Mouse (Mus musculus) heart, postnatal 0 days (tissue): ENCODE results near the gene Snrnp40. TPM values are rescaled to one million over a fixed set of nuclear protein-coding genes. Genes with fewer than 3 reads are reported as not detected.

Experiments
- ATAC-seq: fragments of 200-750 bp; cut with Nextera tagmentation; 2 replicates; pipeline ENCODE4 v1.8.0; 2017; ENCODE audit warnings: low read depth, moderate number of reproducible peaks, moderate library complexity; ENCODE audit not compliant: insufficient read depth
- DNase-seq: peaks from one replicate; pipeline ENCODE4 v3.0.0-alpha.2; 2016; ENCODE audit warnings: low spot score
- H3K27ac ChIP-seq: fragments of 300-500 bp; sonication (generic); 2 replicates; pipeline ENCODE4 v1.5.1; 2014; ENCODE audit warnings: low read depth, mild to moderate bottlenecking
- H3K27me3 ChIP-seq: fragments of 300-500 bp; sonication (generic); 2 replicates; pipeline ENCODE4 v1.6.1; 2014; ENCODE audit warnings: low read length, mixed read lengths; ENCODE audit not compliant: control insufficient read depth, insufficient read depth
- H3K36me3 ChIP-seq: fragments of 300-500 bp; sonication (generic); replicated peaks from 2 replicates; pipeline ENCODE4 v1.6.1; 2014; ENCODE audit warnings: low read length, mixed read lengths; ENCODE audit not compliant: control insufficient read depth, insufficient read depth
- H3K4me1 ChIP-seq: fragments of 300-500 bp; sonication (generic); 2 replicates; pipeline ENCODE4 v1.6.1; 2014; ENCODE audit warnings: antibody characterized with exemption; ENCODE audit not compliant: control insufficient read depth, insufficient read depth
- H3K4me2 ChIP-seq: fragments of 300-500 bp; sonication (generic); 2 replicates; pipeline ENCODE4 v1.6.1; 2014; ENCODE audit warnings: low read depth, mild to moderate bottlenecking, low read length, moderate library complexity
- H3K4me3 ChIP-seq: fragments of 300-500 bp; sonication (generic); 2 replicates; pipeline ENCODE4 v1.5.1; 2014; ENCODE audit warnings: low read depth, low read length
- H3K9ac ChIP-seq: fragments of 300-500 bp; sonication (generic); replicated peaks from 2 replicates; pipeline ENCODE4 v1.6.1; 2014; ENCODE audit warnings: low read depth, low read length, mixed read lengths
- H3K9me3 ChIP-seq: fragments of 300-500 bp; sonication (generic); replicated peaks from 2 replicates; pipeline ENCODE4 v1.6.1; 2016; ENCODE audit warnings: low read length; ENCODE audit not compliant: control insufficient read depth
- CTCF ChIP-seq: IDR thresholded peaks from 2 replicates; pipeline ENCODE4 v1.5.1; 2016; ENCODE audit warnings: antibody characterized with exemption, control low read depth, low read depth
- EP300 ChIP-seq: IDR thresholded peaks from 2 replicates; pipeline ENCODE4 v1.6.1; 2016; ENCODE audit warnings: antibody characterized with exemption, low read depth
- WGBS: fragments of 180-500 bp; shearing (Covaris S2); extraction: QIAGEN DNeasy Blood & Tissue Kit; methylation state at CpG from one replicate; pipeline ENCODE4 v1.1.7; 2014; 5-methylcytosine and 5-hydroxymethylcytosine counted together
- polyA plus RNA-seq: library from polyadenylated mRNA; unstranded; fragments of >200 nt; fragmentation: Nextera tagmentation; extraction: Ambion mirVana; gene quantifications from 2 replicates; pipeline ENCODE4 v1.2.1, GENCODE M21; 2015
- total RNA-seq: library from RNA; depleted of rRNA; stranded (reverse); fragments of >200 nt; gene quantifications from 2 replicates; pipeline ENCODE4 v1.2.3, GENCODE M21; 2014; ENCODE audit warnings: low replicate concordance; rRNA removed

Snrnp40 gene
- 36.8 and 39.2 TPM in 2 replicates for total RNA-seq
- polyA plus RNA-seq, result 41.2 and 41.4 TPM in 2 replicates

DNA sequence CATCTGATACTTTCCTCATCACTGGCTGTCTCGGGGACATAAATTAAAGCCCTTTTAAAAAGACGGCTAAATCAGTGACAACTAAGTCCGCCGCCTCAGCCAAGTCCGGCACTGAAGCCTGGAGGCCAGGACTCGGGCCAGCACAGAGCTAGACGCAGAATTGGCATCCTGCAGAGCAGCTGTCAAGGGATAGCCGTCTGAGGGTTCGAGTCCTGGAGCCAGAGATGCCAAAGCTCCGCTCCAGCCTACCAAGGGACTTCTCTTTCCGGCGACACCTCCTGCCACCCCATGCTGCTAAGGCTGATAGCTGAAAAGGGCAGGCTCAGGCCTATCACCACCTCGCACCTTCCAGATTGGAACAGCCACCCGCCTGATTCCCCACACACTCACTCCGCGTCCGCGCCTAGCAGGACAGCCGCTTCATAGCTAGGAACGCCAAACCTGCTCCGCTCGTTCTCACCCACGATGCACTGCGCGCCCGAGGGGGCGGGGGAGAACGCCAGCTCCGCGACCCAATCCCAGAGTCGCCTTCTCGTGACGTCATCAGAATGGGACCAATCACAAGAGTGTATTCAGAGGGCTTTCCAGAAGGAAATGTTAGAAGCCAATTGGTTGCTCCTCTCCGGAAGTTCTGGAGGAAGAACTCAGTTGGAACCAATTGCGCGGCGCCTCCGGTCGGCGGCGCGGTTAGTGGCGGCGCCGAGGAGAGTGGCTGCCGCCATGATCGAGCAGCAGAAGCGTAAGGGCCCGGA lies at the start of gene Snrnp40, which contains the start of gene Zcchc17:
Snrnp40 (plus strand) TSS at position 647 of the 752 bp plus-strand sequence.
Zcchc17 (minus strand) TSS at position 458 of the 752 bp plus-strand sequence.
- DNase-seq, result peak; percentile 99
- under 1% methylated on average over 49 of the region's 49 CpGs for WGBS

DNA sequence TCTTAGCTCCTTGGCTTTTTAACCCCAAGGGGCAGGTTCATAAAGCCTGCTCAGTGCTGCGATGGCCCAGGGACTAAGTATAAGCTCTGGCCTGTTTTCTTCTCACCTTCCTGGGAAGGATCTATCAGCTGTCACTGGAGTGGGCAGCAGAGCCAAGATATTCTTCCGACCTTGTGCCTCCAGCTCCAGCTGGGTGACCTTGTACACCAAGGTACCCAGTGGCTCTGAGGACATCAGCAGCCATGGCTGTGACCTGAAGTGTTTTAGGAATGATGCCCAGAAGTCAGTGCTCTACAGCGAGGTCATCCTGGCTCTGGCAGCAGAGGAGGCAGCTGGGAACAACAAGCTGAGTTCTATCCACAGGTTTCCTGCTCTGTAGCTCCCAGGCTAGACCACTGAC lies 47.4 kb upstream of the Snrnp40 start:
- Histone ChIP-seq H3K9ac (no peak overlapping the region), H3K27ac (peak overlapping the region; percentile 95), H3K27me3 (no peaks in the 10 kb centered on the region)

More for the DNA sequence above, at the start of gene Snrnp40, which contains the start of gene Zcchc17:
- Histone ChIP-seq H3K4me3 (peak within 1 kb of the TSS; percentile 73), H3K27ac (peak within 1 kb of the TSS; percentile 81), H3K9me3 (no peaks in the 10 kb centered on the region), H3K27me3 (no peaks in the 10 kb centered on the region), H3K4me2 (peak within 1 kb of the TSS; percentile 85), H3K36me3 (peaks cover 22% of the 10 kb centered on the region), H3K4me1 (peaks cover 18% of the 10 kb centered on the region), H3K9ac (peak within 1 kb of the TSS; percentile 75)
- ATAC-seq, result peak; percentile 99
- TF ChIP-seq EP300 (no peak; the same call in 1 of the 2 replicates), CTCF (no peak)

DNA sequence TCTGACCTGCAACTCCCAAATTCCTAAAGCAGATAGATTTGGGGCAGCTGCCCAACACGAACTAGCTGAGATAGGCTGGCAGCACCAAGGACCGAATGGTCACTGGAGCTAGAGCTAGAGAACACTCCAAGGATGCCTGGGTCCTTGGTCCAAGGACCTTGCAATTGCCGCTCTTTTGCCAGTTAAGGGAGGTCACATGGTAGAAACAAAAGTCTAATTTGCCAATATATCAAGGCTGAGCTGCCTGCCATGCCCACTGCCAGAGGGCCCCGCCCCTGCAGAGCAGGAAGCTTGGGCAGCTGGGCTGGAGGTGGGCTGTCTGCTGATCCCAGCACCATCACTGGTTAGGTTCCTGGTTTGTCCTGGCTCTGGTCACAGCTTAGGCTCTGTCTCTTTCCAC lies 46.4 kb upstream of the Snrnp40 start:
- H3K4me3 ChIP-seq, result no peak overlapping the region
- H3K4me1 ChIP-seq, result peaks cover 20% of the 10 kb centered on the region; the same call in 1 of the 2 replicates
- TF ChIP-seq EP300 (no peak), CTCF (no peak)
- no peaks in the 10 kb centered on the region for H3K9me3 ChIP-seq
- H3K36me3 ChIP-seq, result peaks cover 43% of the 10 kb centered on the region
- no peak overlapping the region for H3K9ac ChIP-seq
- WGBS, result 74% methylated on average over 4 of the region's 4 CpGs
- no peak for ATAC-seq
- no peak for DNase-seq
- H3K27ac ChIP-seq, result peak overlapping the region; percentile 95; the same call in 1 of the 2 replicates
- H3K4me2 ChIP-seq, result no peak overlapping the region
- H3K27me3 ChIP-seq, result no peaks in the 10 kb centered on the region

More for the DNA sequence above, 47.4 kb upstream of the Snrnp40 start:
- peak; percentile 15 for ATAC-seq
- TF ChIP-seq EP300 (no peak), CTCF (no peak)
- Histone ChIP-seq H3K36me3 (peaks cover 42% of the 10 kb centered on the region), H3K4me1 (peaks cover 20% of the 10 kb centered on the region; the same call in 1 of the 2 replicates), H3K4me3 (no peak overlapping the region), H3K9me3 (no peaks in the 10 kb centered on the region), H3K4me2 (peak overlapping the region; percentile 79; the same call in 1 of the 2 replicates)
- no peak for DNase-seq
- WGBS, result 26% methylated on average over 3 of the region's 3 CpGs

DNA sequence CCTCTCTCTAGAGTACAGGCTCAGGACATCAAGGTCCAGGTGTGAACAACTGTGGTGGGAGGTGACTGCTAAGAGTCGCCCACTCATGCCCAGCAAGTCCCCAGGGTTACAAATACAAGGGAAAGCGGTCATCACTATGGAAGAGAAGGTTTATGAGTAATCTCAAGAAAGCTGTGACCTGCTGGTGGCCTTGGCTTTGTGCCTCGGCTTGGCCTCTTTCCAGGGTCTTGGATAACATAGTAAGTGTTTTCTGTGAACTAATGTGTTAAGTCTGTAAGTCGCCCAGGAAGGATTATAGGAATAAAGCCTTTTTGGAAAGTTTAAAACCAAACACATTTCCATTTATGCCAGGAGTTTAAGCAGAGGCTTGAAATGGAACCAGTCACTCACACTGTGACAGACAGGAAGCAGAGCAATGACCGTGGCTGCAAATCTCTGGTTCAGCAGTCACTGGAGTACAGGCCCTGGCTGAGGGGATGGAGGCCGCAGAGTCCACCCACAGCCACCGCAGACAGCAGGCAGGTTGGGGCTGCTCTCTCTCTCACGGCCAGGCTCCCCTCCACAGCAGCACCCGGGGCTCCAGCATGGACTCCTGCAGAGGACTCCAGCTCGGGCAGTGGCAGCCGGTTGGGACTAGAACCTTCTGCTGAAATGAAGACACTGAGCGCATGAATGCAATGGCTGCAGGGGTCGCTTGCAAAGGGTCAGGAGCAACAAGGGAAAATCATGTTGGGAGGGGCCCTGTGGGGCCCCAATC lies 44.0 kb upstream of the Snrnp40 start:
- ATAC-seq, result peak; percentile 27
- 0 out of 2 replicates have a peak overlapping the region, but pooled peaks have one; percentile 5 for H3K9ac ChIP-seq

DNA sequence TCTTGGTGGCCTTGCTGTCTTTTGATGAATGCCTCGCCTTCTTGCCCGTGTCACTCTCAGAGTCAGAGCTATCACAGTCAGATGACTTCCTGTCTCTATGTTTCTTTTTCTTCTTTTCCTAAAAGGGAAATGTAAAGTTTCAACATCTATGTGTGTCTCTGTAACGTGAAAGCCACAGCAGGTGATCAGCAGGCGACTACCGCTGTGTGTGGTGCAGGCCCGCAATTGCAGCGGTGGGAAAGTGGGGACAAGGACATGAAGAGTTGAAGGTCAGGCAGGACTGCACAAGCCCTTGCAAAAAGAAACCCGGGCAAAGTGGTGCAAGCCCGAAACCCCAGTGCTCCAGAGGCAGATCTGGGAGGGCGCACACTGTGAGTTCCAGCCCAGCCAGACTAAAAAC lies 43.2 kb upstream of the Snrnp40 start:
- WGBS, result 42% methylated on average over 10 of the region's 10 CpGs
- Histone ChIP-seq H3K9me3 (no peaks in the 10 kb centered on the region), H3K27me3 (no peaks in the 10 kb centered on the region), H3K36me3 (peaks cover 43% of the 10 kb centered on the region), H3K4me2 (no peak overlapping the region), H3K9ac (no peak overlapping the region), H3K4me1 (peaks cover 20% of the 10 kb centered on the region; the same call in 1 of the 2 replicates), H3K4me3 (no peak overlapping the region), H3K27ac (peak overlapping the region; percentile 71)
- TF ChIP-seq EP300 (no peak), CTCF (peak; percentile 35)
- ATAC-seq (peak; percentile 55), DNase-seq (no peak)

More for the DNA sequence above, 44.0 kb upstream of the Snrnp40 start:
- Histone ChIP-seq H3K27ac (peak overlapping the region; percentile 71), H3K4me3 (no peak overlapping the region), H3K27me3 (no peaks in the 10 kb centered on the region), H3K4me1 (peaks cover 20% of the 10 kb centered on the region; the same call in 1 of the 2 replicates), H3K36me3 (peaks cover 43% of the 10 kb centered on the region), H3K9me3 (no peaks in the 10 kb centered on the region), H3K4me2 (no peak overlapping the region)
- no peak for DNase-seq
- TF ChIP-seq EP300 (no peak), CTCF (no peak)
- 34% methylated on average over 13 of the region's 13 CpGs for WGBS
